In the genomic region with DNA sequence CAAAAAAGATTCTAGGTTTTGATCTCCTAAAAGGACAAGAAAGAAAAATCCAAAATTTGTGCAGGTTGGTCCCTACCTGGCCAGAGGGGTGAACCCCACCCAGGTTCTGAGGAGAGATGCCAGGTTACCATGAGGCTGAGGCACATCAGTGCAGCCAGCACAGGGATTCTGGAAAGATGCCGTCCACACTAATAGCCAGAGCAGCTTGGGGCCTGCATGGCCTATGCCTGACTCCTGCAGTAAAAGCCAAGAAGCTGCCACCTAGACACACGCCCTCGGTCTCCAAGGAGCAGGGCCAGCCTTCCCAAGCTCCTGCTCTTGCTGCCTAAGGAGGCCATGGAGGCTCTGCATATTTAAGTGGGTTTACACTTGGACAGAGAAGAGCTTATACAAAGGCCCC, we compare ENCODE assay signal across 19 mouse cellular contexts. TPM values are rescaled to one million over a fixed set of nuclear protein-coding genes. Genes with fewer than 3 reads are reported as not detected.
DNase-seq lines count a peak whose midpoint lies in the region; ATAC-seq and TF ChIP-seq lines count a peak whose summit lies in the region.
"Had no signal": no experiment of that assay in that cellular context is flagged by ENCODE, and none has a peak within 500 bp of the region (broad histone marks: within the 10 kb centered on the region; RNA-seq: fewer than 3 reads in every experiment).

No protein-coding gene starts in this region.

- TF ChIP-seq POLR2A in lung, adult 2 months (IDR thresholded peaks at IDR 0.05; ENCODE audit: borderline replicate concordance, extremely low read depth, low read depth, low read length), result no peak

- no peak for ATAC-seq in hindbrain, embryonic 13.5 days (ENCODE audit: low FRiP score)
- no peak for ATAC-seq in lung, embryonic 15.5 days (ENCODE audit: borderline replicate concordance, extremely low read depth, low FRiP score, low TSS enrichment)
- ATAC-seq: liver, embryonic 12.5 days had no signal

- no peaks in the 10 kb centered on the region; the same call in 1 of the 2 replicates for H3K36me3 ChIP-seq in hindbrain, embryonic 10.5 days
- peaks cover 39% of the 10 kb centered on the region for H3K36me3 ChIP-seq in hindbrain, embryonic 13.5 days
- H3K36me3 ChIP-seq in lung, embryonic 15.5 days, result no peaks in the 10 kb centered on the region
- H3K36me3 ChIP-seq: stomach, embryonic 15.5 days had no signal

- H3K9ac ChIP-seq in hindbrain, embryonic 13.5 days, result no peak overlapping the region
- no peak overlapping the region for H3K9ac ChIP-seq in lung, embryonic 15.5 days
- H3K9ac ChIP-seq: liver, embryonic 12.5 days; stomach, embryonic 15.5 days had no signal

- 71% methylated on average over 3 of the region's 3 CpGs for WGBS in hindbrain, embryonic 10.5 days
- WGBS in hindbrain, embryonic 13.5 days, result 65% methylated on average over 3 of the region's 3 CpGs
- 66% methylated on average over 3 of the region's 3 CpGs for WGBS in lung, embryonic 15.5 days
- 70% methylated on average over 3 of the region's 3 CpGs for WGBS in lung, adult 2 months

- TF ChIP-seq CTCF in lung, adult 2 months (IDR thresholded peaks at IDR 0.05; ENCODE audit: insufficient read depth, low read length), result no peak

- 0 out of 2 replicates have a peak overlapping the region, but pooled peaks have one; percentile 29 for H3K27ac ChIP-seq in hindbrain, embryonic 10.5 days
- H3K27ac ChIP-seq in hindbrain, embryonic 13.5 days, result no peak overlapping the region
- 0 out of 2 replicates have a peak overlapping the region, but pooled peaks have one; percentile 37 for H3K27ac ChIP-seq in lung, embryonic 15.5 days
- H3K27ac ChIP-seq: left cerebral cortex, adult 2 months; liver, embryonic 12.5 days; stomach, embryonic 15.5 days had no signal

- H3K9me3 ChIP-seq in hindbrain, embryonic 10.5 days, result no peaks in the 10 kb centered on the region
- no peaks in the 10 kb centered on the region for H3K9me3 ChIP-seq in hindbrain, embryonic 13.5 days
- no peaks in the 10 kb centered on the region for H3K9me3 ChIP-seq in lung, embryonic 15.5 days
- H3K9me3 ChIP-seq: limb, embryonic 12.5 days; liver, embryonic 12.5 days; stomach, embryonic 15.5 days had no signal

- H3K4me1 ChIP-seq in hindbrain, embryonic 10.5 days (replicated peaks), result peaks cover 50% of the 10 kb centered on the region
- peaks cover 21% of the 10 kb centered on the region for H3K4me1 ChIP-seq in hindbrain, embryonic 13.5 days (replicated peaks)
- peaks cover 48% of the 10 kb centered on the region for H3K4me1 ChIP-seq in lung, embryonic 15.5 days
- H3K4me1 ChIP-seq in lung, adult 2 months (ENCODE audit: control insufficient read depth, insufficient read depth, low read length), result no peaks in the 10 kb centered on the region; the same call in 1 of the 2 replicates

- H3K4me3 ChIP-seq in hindbrain, embryonic 10.5 days, result no peak overlapping the region
- no peak overlapping the region for H3K4me3 ChIP-seq in hindbrain, embryonic 13.5 days
- no peak overlapping the region for H3K4me3 ChIP-seq in lung, embryonic 15.5 days
- no peak overlapping the region for H3K4me3 ChIP-seq in lung, adult 2 months (replicated peaks; ENCODE audit: extremely low read depth, low read depth, low read length)
- H3K4me3 ChIP-seq: left cerebral cortex, adult 2 months; limb, embryonic 12.5 days; liver, embryonic 12.5 days; stomach, embryonic 15.5 days had no signal

- peak; percentile 72 for DNase-seq in cerebellum, adult 9-11 months
- no peak for DNase-seq in cerebellum, adult 9-10 months
- DNase-seq in hindbrain, embryonic 10.5 days (ENCODE audit: low spot score), result no peak
- no peak for DNase-seq in lung, adult 2 months
- peak; percentile 64 for DNase-seq in brain, adult 2 months (ENCODE audit: low read depth, low spot score)
- DNase-seq in MN1 (ENCODE audit: low spot score), result no peak
- DNase-seq: heart, postnatal 14 days; kidney, postnatal 4 days; layer of hippocampus, adult 9-11 months; lung, postnatal 10 days; retina, postnatal 1 day had no signal

- H3K27me3 ChIP-seq in hindbrain, embryonic 10.5 days (ENCODE audit: insufficient read depth, poor library complexity, severe bottlenecking), result no peaks in the 10 kb centered on the region
- H3K27me3 ChIP-seq in hindbrain, embryonic 13.5 days, result no peaks in the 10 kb centered on the region
- H3K27me3 ChIP-seq in lung, embryonic 15.5 days, result no peaks in the 10 kb centered on the region
- H3K27me3 ChIP-seq: CH12.LX; limb, embryonic 12.5 days; liver, embryonic 12.5 days; stomach, embryonic 15.5 days had no signal

- no peak overlapping the region for H3K4me2 ChIP-seq in hindbrain, embryonic 13.5 days
- no peak overlapping the region for H3K4me2 ChIP-seq in lung, embryonic 15.5 days
- H3K4me2 ChIP-seq: heart, embryonic 11.5 days; limb, embryonic 12.5 days; liver, embryonic 12.5 days; stomach, embryonic 15.5 days had no signal

RNA-seq across cellular contexts. Expression of gene Srebf1, which starts 8.9 kb away (rescaled TPM):
- polyA plus RNA-seq in hindbrain, embryonic 10.5 days (2016; fragmentation: Nextera tagmentation; extraction: Ambion mirVana), result 45.0 and 55.8 TPM in 2 replicates
- 38.2 and 43.9 TPM in 2 replicates for polyA plus RNA-seq in hindbrain, embryonic 13.5 days (2015; fragmentation: Nextera tagmentation; extraction: Ambion mirVana)
- polyA plus RNA-seq in lung, embryonic 15.5 days (2015; fragmentation: Nextera tagmentation; extraction: Ambion mirVana), result 74.3 and 76.8 TPM in 2 replicates
- 206 and 236 TPM in 2 replicates for polyA plus RNA-seq in lung, adult 2 months (2012; rRNA removed)

Comparison
In these comparisons a context has a peak if more than half of its experiments do, and no peak if none do; other contexts are left out.
1. DNase-seq: peak in cerebellum, adult 9-11 months (single experiment) and brain, adult 2 months (single experiment); none in cerebellum, adult 9-10 months (single experiment), hindbrain, embryonic 10.5 days (single experiment), lung, adult 2 months (single experiment) and MN1 (single experiment).